Mouse (Mus musculus): Measurements from ENCODE around the gene Ncs1.

Ncs1 gene

GRCm38 (mm10) chr2:31337706-31338330 is 92.2 kb downstream of the Ncs1 start:
- no peak for DNase-seq (ENCODE audit: low read depth, low spot score)

GRCm38 (mm10) chr2:31339826-31340225 is 94.2 kb downstream of the Ncs1 start:
- DNase-seq (ENCODE audit: low read depth, low spot score) = no peak

- no peak for DNase-seq (ENCODE audit: low read depth, low spot score)
Observed at GRCm38 (mm10) chr2:31341726-31342535, 96.3 kb downstream of the Ncs1 start.

Measured in retina, postnatal 7 days (tissue).